Mouse (Mus musculus) lung, postnatal 0 days (tissue): Measurements from ENCODE around the gene 3110082I17Rik. TPM values are rescaled to one million over a fixed set of nuclear protein-coding genes. Genes with fewer than 3 reads are reported as not detected.

ENCODE experiments used
- ATAC-seq: fragments of 200-750 bp; cut with Nextera tagmentation; 2 replicates; pipeline ENCODE4 v1.8.0; 2017; ENCODE audit warnings: moderate library complexity
- DNase-seq: peaks from one replicate; pipeline ENCODE4 v3.0.0-alpha.2; 2016; ENCODE audit warnings: low spot score
- H3K27ac ChIP-seq: fragments of 300-500 bp; sonication (generic); 2 replicates; pipeline ENCODE4 v1.5.1; 2014; ENCODE audit warnings: antibody characterized with exemption, mild to moderate bottlenecking, low read length, mixed read lengths
- H3K27me3 ChIP-seq: fragments of 300-500 bp; sonication (generic); replicated peaks from 2 replicates; pipeline ENCODE4 v1.6.1; 2014; ENCODE audit warnings: low read length, mixed read lengths; ENCODE audit not compliant: insufficient read depth
- H3K36me3 ChIP-seq: fragments of 300-500 bp; sonication (generic); 2 replicates; pipeline ENCODE4 v1.6.1; 2014; ENCODE audit warnings: low read length, mixed read lengths; ENCODE audit not compliant: insufficient read depth
- H3K4me1 ChIP-seq: fragments of 300-500 bp; sonication (generic); 2 replicates; pipeline ENCODE4 v1.6.1; 2014; ENCODE audit warnings: antibody characterized with exemption, low read depth, low read length, mixed read lengths; ENCODE audit not compliant: insufficient read depth
- H3K4me2 ChIP-seq: fragments of 300-500 bp; sonication (generic); replicated peaks from 2 replicates; pipeline ENCODE4 v1.6.1; 2014; ENCODE audit warnings: low read depth, mild to moderate bottlenecking, low read length, moderate library complexity, mixed read lengths
- H3K4me3 ChIP-seq: fragments of 300-500 bp; sonication (generic); 2 replicates; pipeline ENCODE4 v1.5.1; 2014; ENCODE audit warnings: low read depth, low read length
- H3K9ac ChIP-seq: fragments of 300-500 bp; sonication (generic); replicated peaks from 2 replicates; pipeline ENCODE4 v1.6.1; 2014; ENCODE audit warnings: low read depth, mild to moderate bottlenecking
- H3K9me3 ChIP-seq: fragments of 300-500 bp; sonication (generic); 2 replicates; pipeline ENCODE4 v1.6.1; 2016; ENCODE audit warnings: low read length, mixed read lengths
- CTCF ChIP-seq: IDR thresholded peaks from 2 replicates; pipeline ENCODE4 v1.5.1; 2016; ENCODE audit warnings: antibody characterized with exemption, mild to moderate bottlenecking
- EP300 ChIP-seq: IDR thresholded peaks from 2 replicates; pipeline ENCODE4 v1.6.1; 2016; ENCODE audit warnings: antibody characterized with exemption, mild to moderate bottlenecking, control low read depth
- WGBS: fragments of 180-500 bp; shearing (Covaris S2); extraction: QIAGEN DNeasy Blood & Tissue Kit; methylation state at CpG from one replicate; pipeline ENCODE4 v1.1.7; 2014; 5-methylcytosine and 5-hydroxymethylcytosine counted together
- polyA plus RNA-seq: library from polyadenylated mRNA; unstranded; fragments of >200 nt; fragmentation: Nextera tagmentation; extraction: Ambion mirVana; gene quantifications from 2 replicates; pipeline ENCODE4 v1.2.1, GENCODE M21; 2015

3110082I17Rik gene
- polyA plus RNA-seq, 1 experiment from 2014 or later, result 16.1 TPM

- TF ChIP-seq CTCF (no peak), EP300 (no peak)
- DNase-seq (peak; percentile 65), ATAC-seq (peak; percentile 34)
- H3K27me3 ChIP-seq, result no peaks in the 10 kb centered on the region
- H3K9ac ChIP-seq, result no peak overlapping the region
- WGBS, result 76% methylated on average over 10 of the region's 10 CpGs
- H3K9me3 ChIP-seq, result no peaks in the 10 kb centered on the region
- no peak overlapping the region for H3K4me3 ChIP-seq
- H3K36me3 ChIP-seq, result peaks cover 4% of the 10 kb centered on the region; the same call in 1 of the 2 replicates
- peaks cover 39% of the 10 kb centered on the region for H3K4me1 ChIP-seq
- peak overlapping the region; percentile 79 for H3K27ac ChIP-seq
- no peak overlapping the region for H3K4me2 ChIP-seq
Measured at GRCm38 (mm10) chr5:139387329-139388194, 72.8 kb downstream of the 3110082I17Rik start.

- Histone ChIP-seq H3K27me3 (no peaks in the 10 kb centered on the region), H3K9ac (no peak overlapping the region), H3K4me3 (no peak overlapping the region), H3K4me1 (peaks cover 40% of the 10 kb centered on the region), H3K36me3 (no peaks in the 10 kb centered on the region), H3K4me2 (no peak overlapping the region), H3K27ac (no peak overlapping the region), H3K9me3 (no peaks in the 10 kb centered on the region)
- no peak for ATAC-seq
- no peak for DNase-seq
- TF ChIP-seq CTCF, result no peak
- TF ChIP-seq EP300, result no peak
- WGBS, result 92% methylated on average over 5 of the region's 5 CpGs
Measured at GRCm38 (mm10) chr5:139386047-139386446, 74.3 kb downstream of the 3110082I17Rik start.

- TF ChIP-seq CTCF, result no peak
- no peak for TF ChIP-seq EP300
- Histone ChIP-seq H3K9ac (0 out of 2 replicates have a peak overlapping the region, but pooled peaks have one; percentile 26), H3K36me3 (no peaks in the 10 kb centered on the region), H3K4me2 (0 out of 2 replicates have a peak overlapping the region, but pooled peaks have one; percentile 14), H3K4me3 (no peak overlapping the region), H3K27ac (peak overlapping the region; percentile 64), H3K4me1 (peaks cover 42% of the 10 kb centered on the region), H3K9me3 (no peaks in the 10 kb centered on the region), H3K27me3 (no peaks in the 10 kb centered on the region)
- DNase-seq (peak; percentile 80), ATAC-seq (0 out of 2 replicates have a peak, but pooled peaks have one; percentile 8)
- WGBS, result 20% methylated on average over 10 of the region's 10 CpGs
Measured at GRCm38 (mm10) chr5:139384531-139384930, 75.8 kb downstream of the 3110082I17Rik start.

GRCm38 (mm10) chr5:139383234-139383633 is 77.1 kb downstream of the 3110082I17Rik start:
- Histone ChIP-seq H3K9ac (0 out of 2 replicates have a peak overlapping the region, but pooled peaks have one; percentile 3), H3K9me3 (no peaks in the 10 kb centered on the region), H3K4me3 (no peak overlapping the region), H3K27me3 (no peaks in the 10 kb centered on the region), H3K4me1 (peaks cover 43% of the 10 kb centered on the region), H3K36me3 (no peaks in the 10 kb centered on the region), H3K27ac (peak overlapping the region; percentile 75), H3K4me2 (peak overlapping the region; percentile 83)
- 67% methylated on average over 9 of the region's 9 CpGs for whole genome bisulfite sequencing
- DNase-seq (no peak), ATAC-seq (no peak)
- TF ChIP-seq EP300 (no peak), CTCF (no peak)

- TF ChIP-seq EP300 (peak; percentile 94), CTCF (no peak)
- ATAC-seq (peak; percentile 48), DNase-seq (peak; percentile 94)
- Histone ChIP-seq H3K4me3 (no peak overlapping the region), H3K27me3 (no peaks in the 10 kb centered on the region), H3K4me1 (peaks cover 45% of the 10 kb centered on the region), H3K9ac (peak overlapping the region; percentile 3; the same call in 1 of the 2 replicates), H3K9me3 (no peaks in the 10 kb centered on the region), H3K27ac (peak overlapping the region; percentile 90), H3K36me3 (no peaks in the 10 kb centered on the region), H3K4me2 (peak overlapping the region; percentile 83)
- WGBS, result 23% methylated on average over 8 of the region's 8 CpGs
Measured at GRCm38 (mm10) chr5:139382760-139383159, 77.6 kb downstream of the 3110082I17Rik start.

- Histone ChIP-seq H3K27ac (peak overlapping the region; percentile 90), H3K9ac (0 out of 2 replicates have a peak overlapping the region, but pooled peaks have one; percentile 8), H3K36me3 (no peaks in the 10 kb centered on the region), H3K27me3 (no peaks in the 10 kb centered on the region), H3K9me3 (no peaks in the 10 kb centered on the region), H3K4me1 (peaks cover 51% of the 10 kb centered on the region), H3K4me2 (peak overlapping the region; percentile 83), H3K4me3 (peak overlapping the region; percentile 73)
- peak; percentile 46 for DNase-seq
- no peak for ATAC-seq
- TF ChIP-seq CTCF (no peak), EP300 (no peak)
- WGBS, result 62% methylated on average over 18 of the region's 18 CpGs
Measured at GRCm38 (mm10) chr5:139381586-139382513, 78.5 kb downstream of the 3110082I17Rik start.
